Mouse (Mus musculus): ENCODE measurements at regions not wholly inside any gene's neighbourhood (a gene's known extent, or its start where the extent isn't known, plus 50 kb on each side); places are given as distances from the start of the nearest gene placed in this dataset.

GRCm38 (mm10) chr14:25398745-25399144, 60.2 kb upstream of the Zmiz1 start:
- Histone ChIP-seq H3K4me2 (replicated peaks; ENCODE audit: low read depth) (no peak overlapping the region), H3K9me3 (ENCODE audit: control insufficient read depth) (no peaks in the 10 kb centered on the region), H3K9ac (ENCODE audit: low read depth, low read length) (no peak overlapping the region), H3K4me1 (replicated peaks; ENCODE audit: control insufficient read depth, insufficient read depth, low read length) (no peaks in the 10 kb centered on the region), H3K4me3 (ENCODE audit: low read depth, low read length) (no peak overlapping the region), H3K27me3 (replicated peaks; ENCODE audit: control insufficient read depth, insufficient read depth, low read length) (no peaks in the 10 kb centered on the region), H3K36me3 (ENCODE audit: control insufficient read depth, insufficient read depth) (no peaks in the 10 kb centered on the region), H3K27ac (ENCODE audit: low read depth, low read length) (no peak overlapping the region)
- ATAC-seq = no peak
- 85% methylated on average over 5 of the region's 5 CpGs for WGBS
- no peak for TF ChIP-seq CTCF (IDR thresholded peaks at IDR 0.05; ENCODE audit: low read depth)

- Histone ChIP-seq H3K9ac (ENCODE audit: low read depth, low read length) (no peak overlapping the region), H3K9me3 (ENCODE audit: control insufficient read depth) (no peaks in the 10 kb centered on the region), H3K27me3 (replicated peaks; ENCODE audit: control insufficient read depth, insufficient read depth, low read length) (no peaks in the 10 kb centered on the region), H3K4me3 (ENCODE audit: low read depth, low read length) (no peak overlapping the region), H3K4me2 (replicated peaks; ENCODE audit: low read depth) (no peak overlapping the region), H3K4me1 (replicated peaks; ENCODE audit: control insufficient read depth, insufficient read depth, low read length) (no peaks in the 10 kb centered on the region), H3K36me3 (ENCODE audit: control insufficient read depth, insufficient read depth) (no peaks in the 10 kb centered on the region), H3K27ac (ENCODE audit: low read depth, low read length) (no peak overlapping the region)
- no peak for TF ChIP-seq CTCF (IDR thresholded peaks at IDR 0.05; ENCODE audit: low read depth)
- 77% methylated on average over 3 of the region's 3 CpGs for WGBS
- no peak for ATAC-seq
These were observed 59.7 kb upstream of the Zmiz1 start for GRCm38 (mm10) chr14:25399286-25399685.

- Histone ChIP-seq H3K4me2 (replicated peaks; ENCODE audit: low read depth) (no peak overlapping the region), H3K27ac (ENCODE audit: low read depth, low read length) (no peak overlapping the region), H3K36me3 (ENCODE audit: control insufficient read depth, insufficient read depth) (no peaks in the 10 kb centered on the region), H3K27me3 (replicated peaks; ENCODE audit: control insufficient read depth, insufficient read depth, low read length) (no peaks in the 10 kb centered on the region), H3K4me3 (ENCODE audit: low read depth, low read length) (no peak overlapping the region), H3K9me3 (ENCODE audit: control insufficient read depth) (no peaks in the 10 kb centered on the region), H3K9ac (ENCODE audit: low read depth, low read length) (no peak overlapping the region), H3K4me1 (replicated peaks; ENCODE audit: control insufficient read depth, insufficient read depth, low read length) (no peaks in the 10 kb centered on the region)
- WGBS = 68% methylated on average over 19 of the region's 19 CpGs
- no peak for ATAC-seq
- TF ChIP-seq CTCF (IDR thresholded peaks at IDR 0.05; ENCODE audit: low read depth) = no peak
These were observed 57.7 kb upstream of the Zmiz1 start for GRCm38 (mm10) chr14:25401104-25401963.

GRCm38 (mm10) chr14:25402409-25402808, 56.6 kb upstream of the Zmiz1 start:
- H3K27me3 ChIP-seq (replicated peaks; ENCODE audit: control insufficient read depth, insufficient read depth, low read length) = no peaks in the 10 kb centered on the region
- no peaks in the 10 kb centered on the region for H3K9me3 ChIP-seq (ENCODE audit: control insufficient read depth)
- no peaks in the 10 kb centered on the region for H3K4me1 ChIP-seq (replicated peaks; ENCODE audit: control insufficient read depth, insufficient read depth, low read length)
- H3K9ac ChIP-seq (ENCODE audit: low read depth, low read length) = no peak overlapping the region
- H3K4me3 ChIP-seq (ENCODE audit: low read depth, low read length) = no peak overlapping the region
- no peaks in the 10 kb centered on the region for H3K36me3 ChIP-seq (ENCODE audit: control insufficient read depth, insufficient read depth)
- no peak overlapping the region for H3K27ac ChIP-seq (ENCODE audit: low read depth, low read length)
- no peak for TF ChIP-seq CTCF (IDR thresholded peaks at IDR 0.05; ENCODE audit: low read depth)
- WGBS = 91% methylated on average over 1 of the region's 1 CpGs
- no peak for ATAC-seq
- no peak overlapping the region for H3K4me2 ChIP-seq (replicated peaks; ENCODE audit: low read depth)

GRCm38 (mm10) chr14:25405191-25405590, 53.8 kb upstream of the Zmiz1 start:
- no peaks in the 10 kb centered on the region for H3K4me1 ChIP-seq (replicated peaks; ENCODE audit: control insufficient read depth, insufficient read depth, low read length)
- no peak overlapping the region for H3K4me2 ChIP-seq (replicated peaks; ENCODE audit: low read depth)
- no peak overlapping the region for H3K27ac ChIP-seq (ENCODE audit: low read depth, low read length)
- no peak overlapping the region for H3K9ac ChIP-seq (ENCODE audit: low read depth, low read length)
- H3K9me3 ChIP-seq (ENCODE audit: control insufficient read depth) = no peaks in the 10 kb centered on the region
- no peak overlapping the region for H3K4me3 ChIP-seq (ENCODE audit: low read depth, low read length)
- WGBS = 51% methylated on average over 4 of the region's 4 CpGs
- no peak for TF ChIP-seq CTCF (IDR thresholded peaks at IDR 0.05; ENCODE audit: low read depth)
- no peaks in the 10 kb centered on the region for H3K36me3 ChIP-seq (ENCODE audit: control insufficient read depth, insufficient read depth)
- peak; percentile 58 for ATAC-seq
- H3K27me3 ChIP-seq (replicated peaks; ENCODE audit: control insufficient read depth, insufficient read depth, low read length) = no peaks in the 10 kb centered on the region

- Histone ChIP-seq H3K4me3 (ENCODE audit: low read depth, low read length) (no peak overlapping the region), H3K27me3 (replicated peaks; ENCODE audit: control insufficient read depth, insufficient read depth, low read length) (no peaks in the 10 kb centered on the region)
- no peak for ATAC-seq
These were observed 52.9 kb upstream of the Zmiz1 start for GRCm38 (mm10) chr14:25406059-25406458.

More at GRCm38 (mm10) chr14:25406059-25406458, 52.9 kb upstream of the Zmiz1 start:
- 85% methylated on average over 3 of the region's 3 CpGs for WGBS
- no peak for TF ChIP-seq CTCF (IDR thresholded peaks at IDR 0.05; ENCODE audit: low read depth)
- Histone ChIP-seq H3K4me1 (replicated peaks; ENCODE audit: control insufficient read depth, insufficient read depth, low read length) (no peaks in the 10 kb centered on the region), H3K9me3 (ENCODE audit: control insufficient read depth) (no peaks in the 10 kb centered on the region), H3K4me2 (replicated peaks; ENCODE audit: low read depth) (no peak overlapping the region), H3K36me3 (ENCODE audit: control insufficient read depth, insufficient read depth) (no peaks in the 10 kb centered on the region), H3K27ac (ENCODE audit: low read depth, low read length) (no peak overlapping the region), H3K9ac (ENCODE audit: low read depth, low read length) (no peak overlapping the region)

Measured in intestine, postnatal 0 days (tissue).